Mouse (Mus musculus): Measurements from ENCODE around the gene Hspa12b. TPM values are rescaled to one million over a fixed set of nuclear protein-coding genes. Genes with fewer than 3 reads are reported as not detected.

Gene Hspa12b
- polyA plus RNA-seq, 1 experiment from 2014 or later: 8.6 TPM

GRCm38 (mm10) chr2:131142592-131142991 is 15.5 kb downstream of the Hspa12b start:
- WGBS: 33% methylated on average over 18 of the region's 18 CpGs
- Histone ChIP-seq H3K4me1 (peaks cover 5% of the 10 kb centered on the region; the same call in 1 of the 2 replicates), H3K27ac (no peak overlapping the region), H3K36me3 (peaks cover 45% of the 10 kb centered on the region), H3K4me3 (no peak overlapping the region), H3K9ac (no peak overlapping the region), H3K4me2 (replicated peaks) (peak overlapping the region; percentile 22; the same call in 1 of the 2 replicates), H3K9me3 (replicated peaks) (no peaks in the 10 kb centered on the region), H3K27me3 (no peaks in the 10 kb centered on the region)
- peak; percentile 61 for ATAC-seq (ENCODE audit: low FRiP score)

GRCm38 (mm10) chr2:131143007-131143780 is 16.1 kb downstream of the Hspa12b start:
- H3K27me3 ChIP-seq: no peaks in the 10 kb centered on the region
- H3K4me3 ChIP-seq: no peak overlapping the region
- H3K9me3 ChIP-seq (replicated peaks): no peaks in the 10 kb centered on the region
- peak; percentile 26; the same call in 1 of the 2 replicates for ATAC-seq (ENCODE audit: low FRiP score)
- peaks cover 51% of the 10 kb centered on the region for H3K36me3 ChIP-seq
- peaks cover 5% of the 10 kb centered on the region; the same call in 1 of the 2 replicates for H3K4me1 ChIP-seq
- 64% methylated on average over 22 of the region's 22 CpGs for WGBS
- no peak overlapping the region for H3K9ac ChIP-seq
- peak overlapping the region; percentile 22; the same call in 1 of the 2 replicates for H3K4me2 ChIP-seq (replicated peaks)
- no peak overlapping the region for H3K27ac ChIP-seq

DNA sequence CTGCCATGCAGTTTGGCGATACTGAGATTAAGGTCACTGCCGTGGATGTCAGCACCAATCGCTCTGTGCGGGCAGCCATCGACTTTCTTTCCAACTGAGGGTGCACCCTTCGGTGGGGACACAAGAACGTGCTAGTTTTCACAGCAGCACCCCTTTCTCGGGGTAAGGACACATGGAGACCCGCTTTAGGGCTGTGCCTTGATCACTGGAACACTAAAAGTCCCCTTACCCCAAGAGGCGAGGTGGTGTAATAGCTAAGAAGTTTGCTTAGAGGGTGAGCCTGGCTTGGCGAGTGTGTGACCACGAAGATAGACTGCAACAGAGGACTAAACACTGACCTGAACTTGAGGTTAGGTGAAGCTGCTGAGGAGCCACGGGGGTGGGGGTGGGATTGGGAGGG is 18.0 kb downstream of the Hspa12b start:
- ATAC-seq (ENCODE audit: low FRiP score): no peak
- H3K36me3 ChIP-seq: peaks cover 68% of the 10 kb centered on the region
- no peak overlapping the region for H3K9ac ChIP-seq
- H3K9me3 ChIP-seq (replicated peaks): no peaks in the 10 kb centered on the region
- no peak overlapping the region for H3K4me2 ChIP-seq (replicated peaks)
- no peaks in the 10 kb centered on the region for H3K27me3 ChIP-seq
- H3K4me3 ChIP-seq: no peak overlapping the region
- WGBS: 65% methylated on average over 13 of the region's 13 CpGs
- peaks cover 5% of the 10 kb centered on the region; the same call in 1 of the 2 replicates for H3K4me1 ChIP-seq
- no peak overlapping the region for H3K27ac ChIP-seq

- H3K4me3 ChIP-seq: no peak overlapping the region
- ATAC-seq (ENCODE audit: low FRiP score): no peak
- WGBS: 83% methylated on average over 2 of the region's 2 CpGs
- H3K27ac ChIP-seq: no peak overlapping the region
- H3K4me2 ChIP-seq (replicated peaks): no peak overlapping the region
- H3K36me3 ChIP-seq: peaks cover 72% of the 10 kb centered on the region
- H3K9ac ChIP-seq: no peak overlapping the region
- no peaks in the 10 kb centered on the region for H3K9me3 ChIP-seq (replicated peaks)
- H3K4me1 ChIP-seq: peaks cover 5% of the 10 kb centered on the region; the same call in 1 of the 2 replicates
- no peaks in the 10 kb centered on the region for H3K27me3 ChIP-seq
These were observed 18.5 kb downstream of the Hspa12b start for GRCm38 (mm10) chr2:131145536-131145935.

- peaks cover 5% of the 10 kb centered on the region; the same call in 1 of the 2 replicates for H3K4me1 ChIP-seq
- 92% methylated on average over 21 of the region's 21 CpGs for whole genome bisulfite sequencing
- no peaks in the 10 kb centered on the region for H3K9me3 ChIP-seq (replicated peaks)
- H3K27ac ChIP-seq: no peak overlapping the region
- ATAC-seq (ENCODE audit: low FRiP score): no peak
- peaks cover 80% of the 10 kb centered on the region for H3K36me3 ChIP-seq
- H3K27me3 ChIP-seq: no peaks in the 10 kb centered on the region
- H3K4me3 ChIP-seq: no peak overlapping the region
- H3K9ac ChIP-seq: no peak overlapping the region
- H3K4me2 ChIP-seq (replicated peaks): no peak overlapping the region
These were observed 19.3 kb downstream of the Hspa12b start for GRCm38 (mm10) chr2:131146193-131147042.

GRCm38 (mm10) chr2:131147043-131147365 is 19.9 kb downstream of the Hspa12b start:
- Histone ChIP-seq H3K36me3 (peaks cover 86% of the 10 kb centered on the region), H3K9me3 (replicated peaks) (no peaks in the 10 kb centered on the region), H3K4me2 (replicated peaks) (no peak overlapping the region), H3K9ac (no peak overlapping the region), H3K27ac (no peak overlapping the region), H3K4me3 (no peak overlapping the region), H3K27me3 (no peaks in the 10 kb centered on the region), H3K4me1 (peaks cover 5% of the 10 kb centered on the region; the same call in 1 of the 2 replicates)
- WGBS: 95% methylated on average over 8 of the region's 8 CpGs
- ATAC-seq (ENCODE audit: low FRiP score): no peak

GRCm38 (mm10) chr2:131148353-131149253 is 21.5 kb downstream of the Hspa12b start:
- Histone ChIP-seq H3K27me3 (no peaks in the 10 kb centered on the region), H3K36me3 (peaks cover 91% of the 10 kb centered on the region), H3K4me3 (no peak overlapping the region), H3K4me2 (replicated peaks) (no peak overlapping the region), H3K9me3 (replicated peaks) (no peaks in the 10 kb centered on the region), H3K27ac (no peak overlapping the region), H3K9ac (no peak overlapping the region), H3K4me1 (no peaks in the 10 kb centered on the region)
- no peak for ATAC-seq (ENCODE audit: low FRiP score)
- 88% methylated on average over 8 of the region's 8 CpGs for WGBS

DNA sequence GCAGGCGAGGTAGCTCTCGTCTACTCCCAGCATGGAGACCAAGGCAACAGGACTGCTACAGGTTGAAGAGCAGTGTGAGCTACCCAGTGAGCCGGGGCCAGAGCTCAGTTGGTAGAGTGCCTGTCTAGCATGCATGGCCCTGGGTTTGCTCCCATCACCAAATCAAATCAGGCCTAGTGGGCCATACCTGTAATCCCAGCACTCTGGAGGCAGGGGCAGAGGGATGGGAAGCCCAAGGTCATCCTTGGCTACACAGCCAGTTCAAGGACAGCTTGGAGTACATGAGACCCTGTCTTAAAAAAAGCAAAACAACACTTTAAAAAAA is 22.1 kb downstream of the Hspa12b start:
- H3K4me3 ChIP-seq: no peak overlapping the region
- peaks cover 90% of the 10 kb centered on the region for H3K36me3 ChIP-seq
- no peaks in the 10 kb centered on the region for H3K4me1 ChIP-seq
- no peak overlapping the region for H3K9ac ChIP-seq
- H3K27me3 ChIP-seq: no peaks in the 10 kb centered on the region
- H3K9me3 ChIP-seq (replicated peaks): no peaks in the 10 kb centered on the region
- H3K27ac ChIP-seq: no peak overlapping the region
- ATAC-seq (ENCODE audit: low FRiP score): no peak
- H3K4me2 ChIP-seq (replicated peaks): no peak overlapping the region
- WGBS: 93% methylated on average over 3 of the region's 3 CpGs

DNA sequence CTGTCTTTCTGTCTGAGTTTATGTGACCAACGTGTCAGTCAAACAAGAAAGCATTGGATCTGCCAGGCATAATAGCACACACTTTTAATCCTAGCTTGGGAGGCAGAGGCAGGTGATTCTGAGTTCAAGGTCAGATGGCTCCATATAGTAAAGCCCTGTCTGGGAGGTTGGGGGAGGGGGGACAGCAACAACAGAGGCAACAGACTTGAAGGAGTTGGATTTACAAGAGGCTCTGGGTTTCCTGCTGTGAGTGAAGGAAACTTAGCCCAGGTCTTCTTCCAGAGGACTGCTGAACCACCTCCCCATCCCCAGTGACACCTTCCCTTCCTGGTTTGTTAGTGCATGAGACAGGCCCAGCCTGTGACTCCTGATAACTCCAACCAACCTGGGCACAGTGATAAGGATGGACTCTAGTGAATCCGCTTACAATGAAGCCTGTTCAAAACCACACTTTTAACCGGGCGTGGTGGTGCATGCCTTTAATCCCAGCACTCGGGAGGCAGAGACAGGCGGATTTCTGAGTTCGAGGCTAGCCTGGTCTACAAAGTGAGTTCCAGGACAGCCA is 25.2 kb downstream of the Hspa12b start:
- Histone ChIP-seq H3K9me3 (replicated peaks) (no peaks in the 10 kb centered on the region), H3K9ac (no peak overlapping the region), H3K4me1 (peaks cover 7% of the 10 kb centered on the region), H3K27ac (no peak overlapping the region), H3K4me3 (no peak overlapping the region), H3K36me3 (peaks cover 62% of the 10 kb centered on the region), H3K4me2 (replicated peaks) (no peak overlapping the region), H3K27me3 (no peaks in the 10 kb centered on the region)
- ATAC-seq (ENCODE audit: low FRiP score): no peak
- WGBS: 94% methylated on average over 7 of the region's 7 CpGs

DNA sequence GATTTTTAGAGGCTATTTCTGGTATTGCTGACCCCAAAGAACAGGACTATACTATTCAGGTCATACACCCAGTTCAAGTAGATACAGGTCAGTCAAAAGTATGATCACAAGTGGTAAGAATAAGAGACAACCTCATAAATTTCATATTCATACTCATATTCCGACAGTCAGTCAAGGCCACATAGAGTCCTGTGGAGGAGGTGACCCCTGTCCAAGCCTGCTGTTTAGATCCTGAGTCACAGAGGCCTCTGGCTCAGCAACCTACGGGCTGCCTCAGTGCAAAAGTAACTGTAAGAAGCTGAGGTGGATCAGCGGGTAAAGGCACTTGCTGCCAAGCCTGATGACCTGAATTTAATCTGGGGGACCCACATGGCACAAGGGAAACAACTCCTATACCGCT is 27.0 kb downstream of the Hspa12b start:
- no peak overlapping the region for H3K4me3 ChIP-seq
- no peak overlapping the region for H3K9ac ChIP-seq
- H3K27me3 ChIP-seq: no peaks in the 10 kb centered on the region
- WGBS: 91% methylated on average over 4 of the region's 4 CpGs
- H3K4me2 ChIP-seq (replicated peaks): no peak overlapping the region
- no peak for ATAC-seq (ENCODE audit: low FRiP score)
- no peaks in the 10 kb centered on the region for H3K9me3 ChIP-seq (replicated peaks)
- peaks cover 25% of the 10 kb centered on the region for H3K4me1 ChIP-seq
- peaks cover 44% of the 10 kb centered on the region for H3K36me3 ChIP-seq
- H3K27ac ChIP-seq: no peak overlapping the region

GRCm38 (mm10) chr2:131156987-131157386 is 29.9 kb downstream of the Hspa12b start:
- no peak overlapping the region for H3K4me2 ChIP-seq (replicated peaks)
- H3K36me3 ChIP-seq: peaks cover 18% of the 10 kb centered on the region
- H3K9ac ChIP-seq: no peak overlapping the region
- no peaks in the 10 kb centered on the region for H3K9me3 ChIP-seq (replicated peaks)
- H3K4me1 ChIP-seq: peaks cover 35% of the 10 kb centered on the region
- H3K27ac ChIP-seq: no peak overlapping the region
- 91% methylated on average over 7 of the region's 7 CpGs for WGBS
- ATAC-seq (ENCODE audit: low FRiP score): no peak
- no peak overlapping the region for H3K4me3 ChIP-seq
- H3K27me3 ChIP-seq: no peaks in the 10 kb centered on the region
